Mouse (Mus musculus) bone marrow, adult 2 months (tissue): ENCODE results near the gene 2310039H08Rik.

ENCODE experiments used
- CTCF ChIP-seq: fragments of 200-500 bp; IDR thresholded peaks from 2 replicates; pipeline ENCODE4 v1.5.1; 2011; ENCODE audit warnings: low read length, control low read depth; ENCODE audit not compliant: control insufficient read depth, insufficient read depth
- POLR2A ChIP-seq: fragments of 200-500 bp; IDR thresholded peaks from 2 replicates; pipeline ENCODE4 v1.6.1; 2011; ENCODE audit warnings: low read depth, mild to moderate bottlenecking, control low read depth, low read length, borderline replicate concordance; ENCODE audit not compliant: control insufficient read depth

DNA sequence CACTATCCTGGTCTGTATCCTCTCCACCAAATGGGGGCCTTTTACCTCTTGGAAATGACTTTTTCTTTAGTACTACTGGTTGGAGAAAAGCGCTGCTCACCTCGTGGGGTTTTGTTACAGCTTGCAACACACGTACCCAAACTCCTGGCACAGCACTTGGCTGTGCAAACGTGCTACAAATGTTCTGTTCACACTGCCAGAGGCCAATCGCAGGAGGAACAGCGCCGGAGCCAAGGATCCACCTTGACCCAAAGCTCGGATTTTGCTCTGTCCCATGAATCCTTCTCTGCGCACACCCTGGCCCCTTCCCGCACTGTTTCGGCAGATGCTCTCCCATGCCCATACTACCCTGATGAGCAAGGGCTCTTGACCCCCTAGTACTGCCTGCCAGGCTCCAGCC is 43.9 kb upstream of the 2310039H08Rik start:
- TF ChIP-seq CTCF (no peak), POLR2A (no peak)
